ENCODE assay signal across 23 mouse cellular contexts in genomic region chr3:80891087-80891486, GRCm38 (mm10). TPM values are rescaled to one million over a fixed set of nuclear protein-coding genes. Genes with fewer than 3 reads are reported as not detected.
A peak's percentile ranks its signal among the peaks of the same experiment; 100 is the strongest.
DNase-seq lines count a peak whose midpoint lies in the region; ATAC-seq lines count a peak whose summit lies in the region.
"Had no signal": no experiment of that assay in that cellular context is flagged by ENCODE, and none has a peak within 500 bp of the region (broad histone marks: within the 10 kb centered on the region; RNA-seq: fewer than 3 reads in every experiment).

No protein-coding gene starts in this region.

- no peaks in the 10 kb centered on the region for H3K9me3 ChIP-seq in kidney, embryonic 16.5 days (ENCODE audit: low read length)
- H3K9me3 ChIP-seq in midbrain, embryonic 14.5 days (ENCODE audit: control insufficient read depth, low read length): no peaks in the 10 kb centered on the region
- no peaks in the 10 kb centered on the region for H3K9me3 ChIP-seq in midbrain, embryonic 13.5 days
- H3K9me3 ChIP-seq: embryonic facial prominence, embryonic 13.5 days; forebrain, embryonic 10.5 days; hindbrain, embryonic 15.5 days; stomach, embryonic 15.5 days had no signal

- peak; percentile 54; the same call in 1 of the 2 replicates for ATAC-seq in kidney, embryonic 16.5 days (ENCODE audit: low FRiP score, low TSS enrichment)
- no peak for ATAC-seq in midbrain, embryonic 14.5 days (ENCODE audit: low FRiP score, low TSS enrichment)
- no peak for ATAC-seq in midbrain, embryonic 13.5 days
- ATAC-seq: intestine, embryonic 16.5 days; Patski had no signal

- no peak overlapping the region for H3K4me3 ChIP-seq in kidney, embryonic 16.5 days (ENCODE audit: low read length)
- no peak overlapping the region for H3K4me3 ChIP-seq in midbrain, embryonic 14.5 days (replicated peaks; ENCODE audit: low read depth, low read length)
- no peak overlapping the region for H3K4me3 ChIP-seq in midbrain, embryonic 13.5 days (replicated peaks)
- H3K4me3 ChIP-seq: embryonic facial prominence, embryonic 13.5 days; forebrain, embryonic 10.5 days; heart, adult 2 months; hindbrain, embryonic 15.5 days; left cerebral cortex, adult 2 months; stomach, embryonic 15.5 days had no signal

- no peak overlapping the region for H3K27ac ChIP-seq in kidney, embryonic 16.5 days (ENCODE audit: low read length)
- no peak overlapping the region for H3K27ac ChIP-seq in midbrain, embryonic 14.5 days (replicated peaks; ENCODE audit: low read depth, low read length)
- H3K27ac ChIP-seq in midbrain, embryonic 13.5 days: no peak overlapping the region
- H3K27ac ChIP-seq: embryonic facial prominence, embryonic 13.5 days; forebrain, embryonic 10.5 days; heart, adult 2 months; hindbrain, embryonic 15.5 days; left cerebral cortex, adult 2 months; stomach, embryonic 15.5 days had no signal

- no peak overlapping the region for H3K4me2 ChIP-seq in kidney, embryonic 16.5 days (replicated peaks; ENCODE audit: low read depth, low read length)
- H3K4me2 ChIP-seq in midbrain, embryonic 14.5 days (ENCODE audit: low read length): no peak overlapping the region
- no peak overlapping the region for H3K4me2 ChIP-seq in midbrain, embryonic 13.5 days (replicated peaks)
- H3K4me2 ChIP-seq: embryonic facial prominence, embryonic 13.5 days; hindbrain, embryonic 15.5 days; liver, embryonic 11.5 days; stomach, embryonic 15.5 days had no signal

- H3K9ac ChIP-seq in kidney, embryonic 16.5 days (replicated peaks; ENCODE audit: low read length): no peak overlapping the region
- H3K9ac ChIP-seq in midbrain, embryonic 14.5 days (replicated peaks; ENCODE audit: low read length): no peak overlapping the region
- H3K9ac ChIP-seq in midbrain, embryonic 13.5 days (replicated peaks): no peak overlapping the region
- H3K9ac ChIP-seq: embryonic facial prominence, embryonic 13.5 days; hindbrain, embryonic 15.5 days; stomach, embryonic 15.5 days had no signal

- H3K36me3 ChIP-seq in kidney, embryonic 16.5 days (ENCODE audit: insufficient read depth, low read length): no peaks in the 10 kb centered on the region
- no peaks in the 10 kb centered on the region for H3K36me3 ChIP-seq in midbrain, embryonic 14.5 days (ENCODE audit: control insufficient read depth, insufficient read depth, low read length)
- no peaks in the 10 kb centered on the region for H3K36me3 ChIP-seq in midbrain, embryonic 13.5 days
- H3K36me3 ChIP-seq: embryonic facial prominence, embryonic 13.5 days; forebrain, embryonic 10.5 days; hindbrain, embryonic 15.5 days; stomach, embryonic 15.5 days had no signal

- H3K4me1 ChIP-seq in kidney, embryonic 16.5 days (ENCODE audit: insufficient read depth, low read length): peaks cover 12% of the 10 kb centered on the region; the same call in 1 of the 2 replicates
- H3K4me1 ChIP-seq in midbrain, embryonic 14.5 days (ENCODE audit: control insufficient read depth, insufficient read depth, low read length): 0 out of 2 replicates have a peak, but pooled peaks cover 3% of the 10 kb centered on the region
- H3K4me1 ChIP-seq in midbrain, embryonic 13.5 days (replicated peaks): peaks cover 7% of the 10 kb centered on the region
- H3K4me1 ChIP-seq: forebrain, embryonic 10.5 days; stomach, embryonic 15.5 days had no signal

- peak; percentile 9 to 59 for DNase-seq in adrenal gland, adult (ENCODE audit: inconsistent age in 2 of 2, low spot score in 1 of 2)
- DNase-seq in adrenal gland, postnatal 4 days (ENCODE audit: low spot score in 2 of 2): no peak
- no peak for DNase-seq in kidney, postnatal 25 days
- DNase-seq in midbrain, embryonic 14.5 days: peak; percentile 15
- peak; percentile 10 to 28 for DNase-seq in lung, postnatal 4 days
- no peak for DNase-seq in heart, adult 18-20 months
- DNase-seq: cerebellum, adult 9-10 months; gastrocnemius, postnatal 10 days; heart, adult 2 months; heart, postnatal 36 days; retina, postnatal 1 day; thymus, adult 2 months had no signal

- H3K27me3 ChIP-seq in kidney, embryonic 16.5 days (ENCODE audit: insufficient read depth, low read length): no peaks in the 10 kb centered on the region
- no peaks in the 10 kb centered on the region for H3K27me3 ChIP-seq in midbrain, embryonic 14.5 days (ENCODE audit: control insufficient read depth, insufficient read depth, low read length)
- H3K27me3 ChIP-seq in midbrain, embryonic 13.5 days: no peaks in the 10 kb centered on the region
- H3K27me3 ChIP-seq: embryonic facial prominence, embryonic 13.5 days; hindbrain, embryonic 15.5 days; stomach, embryonic 15.5 days had no signal

- WGBS in kidney, embryonic 16.5 days: 29% methylated on average over 4 of the region's 4 CpGs
- 60% methylated on average over 4 of the region's 4 CpGs for WGBS in midbrain, embryonic 14.5 days
- WGBS in midbrain, embryonic 13.5 days: 51% methylated on average over 4 of the region's 4 CpGs

RNA-seq across cellular contexts. Expression of gene Glrb, which starts 22.4 kb away (rescaled TPM):
- 10 to 100 TPM; 15.9 to 16.5 TPM for total RNA-seq in adrenal gland, postnatal 4 days (2021)
- 6.7 and 7.0 TPM in 2 replicates for polyA plus RNA-seq in kidney, embryonic 16.5 days (2015; fragmentation: Nextera tagmentation; extraction: Ambion mirVana)
- 28.4 and 30.2 TPM in 2 replicates for polyA plus RNA-seq in midbrain, embryonic 14.5 days (2014; fragmentation: Nextera tagmentation; extraction: Ambion mirVana)
- polyA plus RNA-seq in midbrain, embryonic 13.5 days (2015; fragmentation: Nextera tagmentation; extraction: Ambion mirVana): 12.7 and 15.2 TPM in 2 replicates
- under 1 TPM; 0.15 to 0.62 TPM for total RNA-seq in heart, adult 18-20 months (2021)
- total RNA-seq: common myeloid progenitor, adult 5-6 weeks had no signal

Comparison
In these comparisons a context has a peak if more than half of its experiments do, and no peak if none do; other contexts are left out.
1. DNase-seq: peak in adrenal gland, adult (2 of 2), midbrain, embryonic 14.5 days (single experiment) and lung, postnatal 4 days (2 of 2); none in adrenal gland, postnatal 4 days (0 of 2), kidney, postnatal 25 days (0 of 2) and heart, adult 18-20 months (0 of 2).